Mouse (Mus musculus) ovary, adult 10 weeks (tissue): ENCODE results near the gene Atp6v0a4. TPM values are rescaled to one million over a fixed set of nuclear protein-coding genes. Genes with fewer than 3 reads are reported as not detected.

Experiments used
- polyA plus RNA-seq: library from polyadenylated mRNA; stranded (reverse); fragments of 350-450 nt; fragmentation: Illumina TruSeq; extraction: RNeasy Lipid Tissue Mini Kit (QIAGEN cat#74804); gene quantifications from one replicate; pipeline ENCODE4 v1.2.3, GENCODE M21; 2014

Gene Atp6v0a4
- 0.97 TPM for polyA plus RNA-seq

DNA sequence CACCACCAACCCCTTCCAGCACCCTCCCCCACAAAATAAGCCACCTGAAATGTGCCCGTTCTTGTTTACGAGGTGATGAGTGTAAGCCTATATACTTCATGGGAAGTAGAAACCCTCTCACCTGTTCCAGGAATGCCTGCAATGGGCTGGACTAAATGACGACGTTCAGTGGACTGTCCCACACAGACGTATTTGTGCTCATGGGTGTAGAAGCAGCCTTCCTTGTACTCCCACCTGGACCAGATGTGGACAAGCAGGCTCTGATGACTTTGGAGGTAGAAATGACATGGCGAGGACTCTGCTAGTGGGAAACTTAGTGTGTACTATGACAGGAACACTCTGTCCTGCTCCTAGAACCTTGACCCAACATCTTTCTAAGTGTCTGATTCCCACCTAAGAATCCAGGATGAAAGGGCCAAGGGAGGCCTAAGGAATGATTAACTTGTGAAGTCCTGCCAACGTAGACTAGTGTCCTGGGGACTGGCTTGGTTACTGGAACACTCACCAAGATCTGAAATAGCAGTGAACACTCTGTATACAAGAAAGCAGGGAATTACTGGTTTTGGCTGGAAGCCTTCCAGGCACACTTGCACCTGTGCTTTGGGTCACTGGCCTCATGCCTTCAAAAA lies at the start of gene Atp6v0a4:
Gene Atp6v0a4 (minus strand): TSS at position 380 of the 629 bp plus-strand sequence.

GRCm38 (mm10) chr6:38109160-38109795 lies 15.1 kb downstream of the Atp6v0a4 start, which contains the start of gene Tmem213:
TSS of gene Tmem213 (plus strand) at chr6:38109255.

DNA sequence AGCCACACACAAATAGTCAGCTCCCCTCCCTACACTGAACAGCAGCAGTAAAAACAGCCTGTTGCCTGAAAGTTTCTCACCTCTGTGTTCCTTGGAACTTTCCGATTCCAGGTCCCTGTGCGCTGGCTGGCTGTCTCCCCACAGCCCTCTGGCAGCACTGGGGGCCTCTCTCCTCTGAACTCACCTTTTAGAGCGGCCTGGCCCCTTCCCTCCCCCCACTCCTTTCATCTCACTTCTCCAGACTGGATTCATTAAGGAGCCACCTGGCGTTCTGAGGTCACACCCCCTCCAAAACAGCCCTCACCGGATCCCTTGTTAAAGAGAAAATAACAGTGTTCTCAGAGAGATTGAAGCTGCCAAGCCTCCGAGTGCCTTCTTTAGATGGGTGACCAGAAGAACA lies 77.5 kb downstream of the Atp6v0a4 start, which contains the start of gene Svopl:
Gene Svopl (minus strand): TSS at position 159 of the 400 bp plus-strand sequence.

Other genes starting within 250 kb of the Atp6v0a4 start
- 1.00 TPM for gene Svopl, start 77.6 kb downstream of the Atp6v0a4 start, polyA plus RNA-seq
- gene Tmem213, start 15.3 kb downstream of the Atp6v0a4 start, polyA plus RNA-seq = not detected
- gene D630045J12Rik, start 129.4 kb upstream of the Atp6v0a4 start, polyA plus RNA-seq = 6.3 TPM
- 26.5 TPM for gene Zc3hav1l, start 174.7 kb upstream of the Atp6v0a4 start, polyA plus RNA-seq
- 124 TPM for gene Zc3hav1, start 230.0 kb upstream of the Atp6v0a4 start, polyA plus RNA-seq